Mouse (Mus musculus) cerebellum, adult 11-12 months (tissue): ENCODE data around the gene H2al1h.
"Not testable (repeated sequence)": the region's sequence is repeated elsewhere in the genome, so short reads cannot be mapped to it uniquely, and the experiment has no call there.

Experiments
- DNase-seq: peaks from one replicate; pipeline ENCODE4 v3.0.0; 2022

H2al1h gene

GRCm38 (mm10) chrX:11321192-11321591 lies at the start of gene H2al1h:
TSS of gene H2al1h (plus strand) at chrX:11321492.
- DNase-seq: not testable (repeated sequence)

GRCm38 (mm10) chrX:11273190-11273589 lies 48.1 kb upstream of the H2al1h start:
- DNase-seq: no peak

- no peak for DNase-seq
Measured at GRCm38 (mm10) chrX:11277083-11277482, 44.2 kb upstream of the H2al1h start.

GRCm38 (mm10) chrX:11280741-11281140 lies 40.6 kb upstream of the H2al1h start:
- no peak for DNase-seq

GRCm38 (mm10) chrX:11288306-11288882 lies 32.9 kb upstream of the H2al1h start:
- DNase-seq: no peak

GRCm38 (mm10) chrX:11289244-11289643 lies 32.0 kb upstream of the H2al1h start:
- DNase-seq: no peak

GRCm38 (mm10) chrX:11298957-11299356 lies 22.3 kb upstream of the H2al1h start, which contains the start of gene H2al1a:
TSS of gene H2al1a (plus strand) at chrX:11299257.
- DNase-seq: not testable (repeated sequence)

GRCm38 (mm10) chrX:11302132-11302531 lies 19.2 kb upstream of the H2al1h start, which contains the start of gene H2al1b:
TSS of gene H2al1b (plus strand) at chrX:11302432.
- DNase-seq: not testable (repeated sequence)

GRCm38 (mm10) chrX:11305355-11305754 lies 15.9 kb upstream of the H2al1h start, which contains the start of gene H2al1c:
TSS of gene H2al1c (plus strand) at chrX:11305655.
- DNase-seq: not testable (repeated sequence)

GRCm38 (mm10) chrX:11308524-11308923 lies 12.8 kb upstream of the H2al1h start, which contains the start of gene H2al1d:
TSS of gene H2al1d (plus strand) at chrX:11308824.
- DNase-seq: not testable (repeated sequence)

- DNase-seq: not testable (repeated sequence)
Measured at GRCm38 (mm10) chrX:11311634-11312033, 9.7 kb upstream of the H2al1h start, which contains the start of gene H2al1e. TSS of gene H2al1e (plus strand) at chrX:11311934.

- DNase-seq: not testable (repeated sequence)
Measured at GRCm38 (mm10) chrX:11314858-11315257, 6.4 kb upstream of the H2al1h start, which contains the start of gene H2al1f. TSS of gene H2al1f (plus strand) at chrX:11315158.

- DNase-seq: not testable (repeated sequence)
Measured at GRCm38 (mm10) chrX:11317956-11318355, 3.3 kb upstream of the H2al1h start, which contains the start of gene H2al1g. TSS of gene H2al1g (plus strand) at chrX:11318256.

- not testable (repeated sequence) for DNase-seq
Measured at GRCm38 (mm10) chrX:11324359-11324758, 3.1 kb downstream of the H2al1h start, which contains the start of gene H2al1i. TSS of gene H2al1i (plus strand) at chrX:11324659.

GRCm38 (mm10) chrX:11327522-11327921 lies 6.2 kb downstream of the H2al1h start, which contains the start of gene H2al1j:
TSS of gene H2al1j (plus strand) at chrX:11327822.
- DNase-seq: not testable (repeated sequence)

GRCm38 (mm10) chrX:11345762-11346161 lies 24.5 kb downstream of the H2al1h start:
- peak; percentile 19 for DNase-seq

GRCm38 (mm10) chrX:11346756-11347155 lies 25.5 kb downstream of the H2al1h start:
- DNase-seq: peak; percentile 10

GRCm38 (mm10) chrX:11360823-11361222 lies 39.5 kb downstream of the H2al1h start:
- DNase-seq: no peak

- DNase-seq: no peak
Measured at GRCm38 (mm10) chrX:11361261-11361660, 40.0 kb downstream of the H2al1h start.

GRCm38 (mm10) chrX:11363890-11364289 lies 42.6 kb downstream of the H2al1h start:
- DNase-seq: peak; percentile 61

- DNase-seq: no peak
Measured at GRCm38 (mm10) chrX:11365151-11365550, 43.9 kb downstream of the H2al1h start.
